Mouse (Mus musculus): ENCODE results near the gene Rybp. TPM values are rescaled to one million over a fixed set of nuclear protein-coding genes. Genes with fewer than 3 reads are reported as not detected.

Gene Rybp
- total RNA-seq, 2 experiments from 2014 or later = 56.7 to 58.7 TPM

GRCm38 (mm10) chr6:100190803-100191559 is 96.3 kb downstream of the Rybp start:
- DNase-seq (ENCODE audit: low spot score in 2 of 2) = no peak

DNA sequence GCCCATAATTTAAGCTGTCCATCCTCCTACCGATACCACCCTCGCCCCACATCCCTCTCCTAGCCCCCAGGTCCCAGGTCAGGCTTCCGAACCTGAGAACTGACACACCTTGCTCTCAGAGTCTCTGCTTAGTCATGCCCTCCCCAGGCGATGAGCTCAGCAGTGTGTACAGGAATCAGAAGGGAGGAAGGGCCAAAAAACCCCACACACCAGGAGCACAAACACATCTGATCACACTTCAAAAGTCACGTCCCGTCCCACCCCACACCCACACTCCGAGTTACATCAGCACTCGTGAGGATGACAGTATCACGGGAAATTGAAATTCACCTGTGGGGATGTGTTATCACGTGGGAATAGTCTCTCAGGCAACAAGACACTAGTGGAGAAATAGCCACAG is 97.0 kb downstream of the Rybp start:
- no peak for DNase-seq (ENCODE audit: low spot score in 2 of 2)

DNA sequence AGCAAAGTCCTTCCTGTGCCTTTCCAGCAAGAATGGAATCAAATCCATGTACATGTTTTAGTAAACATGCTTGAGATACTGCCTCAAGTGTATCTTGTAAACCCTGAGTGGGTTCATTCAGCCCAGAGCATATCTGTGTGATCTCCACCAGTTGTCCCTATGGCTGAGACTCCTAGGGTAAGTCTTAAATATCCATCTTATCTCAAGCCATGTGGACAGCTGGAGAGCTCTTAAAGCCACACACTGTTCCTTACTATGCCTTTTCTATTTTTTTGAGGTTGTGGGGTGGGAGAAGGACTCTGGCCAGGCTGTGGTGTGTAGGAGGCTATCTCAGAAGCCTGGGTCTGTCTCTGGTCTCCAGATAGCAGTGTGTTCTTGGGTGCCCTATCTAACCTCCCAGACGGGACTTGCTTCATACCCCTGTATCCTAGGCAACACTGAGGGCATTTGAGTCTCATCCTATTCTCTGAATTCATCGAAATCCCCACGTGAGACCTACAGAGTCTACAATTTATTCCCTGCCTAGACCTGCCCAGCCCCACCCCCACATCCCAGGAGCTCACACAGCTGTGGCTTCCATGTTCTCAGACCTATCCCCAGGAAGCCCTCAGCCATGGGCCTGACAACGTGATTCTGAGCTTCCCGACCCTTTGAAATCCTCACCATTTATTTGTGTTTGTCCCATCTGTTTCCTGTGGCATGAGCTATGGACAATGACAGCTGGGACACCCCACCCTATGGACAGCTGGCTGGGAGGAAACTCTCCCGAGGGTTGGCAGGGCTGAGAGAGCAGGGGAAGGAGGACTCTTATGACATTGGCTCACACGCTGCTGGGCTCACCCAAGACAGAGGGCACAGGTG is 98.2 kb downstream of the Rybp start:
- no peak for DNase-seq (ENCODE audit: low spot score in 2 of 2)

DNA sequence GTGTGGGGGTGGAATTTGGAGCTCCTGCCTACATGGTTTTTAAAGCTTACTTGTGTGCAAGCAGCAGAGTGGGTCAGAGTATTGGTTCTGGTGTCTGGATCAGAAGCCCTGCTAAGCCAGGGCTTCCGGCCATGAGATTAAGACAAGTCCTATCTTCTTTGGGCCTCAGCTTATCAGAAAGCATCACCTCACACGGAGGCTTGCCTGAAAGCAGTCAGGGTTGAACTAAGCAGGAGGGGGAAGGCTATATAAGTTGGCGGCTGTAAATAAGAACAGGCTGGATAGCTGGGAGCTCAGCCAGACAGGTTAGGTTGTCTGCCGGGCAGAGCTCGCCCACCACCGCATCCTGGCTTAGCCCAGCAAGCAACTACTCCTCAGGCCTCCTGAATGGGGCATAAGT is 99.5 kb downstream of the Rybp start:
- DNase-seq (ENCODE audit: low spot score in 2 of 2) = no peak

- DNase-seq (ENCODE audit: low spot score in 2 of 2) = no peak
Observed at GRCm38 (mm10) chr6:100186789-100187188, 100.5 kb downstream of the Rybp start.

DNA sequence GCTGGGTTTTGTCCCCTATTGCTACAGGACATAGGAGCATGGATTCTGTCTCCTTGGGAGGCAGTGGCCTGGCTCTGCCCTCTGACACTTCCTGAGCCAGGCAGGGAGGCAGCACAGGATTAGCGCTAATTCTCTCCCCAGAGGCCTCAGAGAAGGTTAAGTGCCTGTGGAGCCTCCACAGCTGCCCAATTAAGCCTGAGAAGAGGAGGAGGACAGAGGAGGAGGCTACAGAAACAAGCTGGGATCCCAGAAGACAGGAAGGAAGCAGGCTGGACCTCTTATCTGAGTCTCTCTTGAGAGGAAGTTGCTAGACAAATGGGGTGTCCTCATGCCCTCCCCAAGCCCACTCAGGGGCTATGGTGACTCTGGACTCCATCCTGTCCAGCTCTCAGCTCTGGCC is 101.8 kb downstream of the Rybp start:
- no peak for DNase-seq (ENCODE audit: low spot score in 2 of 2)

DNA sequence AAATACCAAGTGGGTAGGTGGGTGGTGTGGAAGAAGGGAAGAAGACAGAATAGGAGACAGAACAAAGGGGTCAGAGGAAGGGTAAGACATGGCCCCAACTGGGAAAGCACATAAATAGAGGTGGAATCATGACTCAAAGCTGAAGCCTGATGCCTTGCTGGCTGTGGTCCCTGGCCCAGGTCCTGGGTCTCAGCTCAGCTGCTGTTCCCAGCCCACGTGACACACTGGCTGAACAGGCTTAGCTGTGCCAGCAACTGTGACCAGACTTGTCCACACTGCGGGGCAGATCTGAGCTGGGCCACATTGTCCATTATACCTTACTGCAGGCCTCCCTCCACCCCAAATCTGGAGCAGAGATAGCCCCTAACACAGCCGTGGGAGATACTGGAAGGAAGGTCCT is 103.9 kb downstream of the Rybp start:
- no peak for DNase-seq (ENCODE audit: low spot score in 2 of 2)

DNA sequence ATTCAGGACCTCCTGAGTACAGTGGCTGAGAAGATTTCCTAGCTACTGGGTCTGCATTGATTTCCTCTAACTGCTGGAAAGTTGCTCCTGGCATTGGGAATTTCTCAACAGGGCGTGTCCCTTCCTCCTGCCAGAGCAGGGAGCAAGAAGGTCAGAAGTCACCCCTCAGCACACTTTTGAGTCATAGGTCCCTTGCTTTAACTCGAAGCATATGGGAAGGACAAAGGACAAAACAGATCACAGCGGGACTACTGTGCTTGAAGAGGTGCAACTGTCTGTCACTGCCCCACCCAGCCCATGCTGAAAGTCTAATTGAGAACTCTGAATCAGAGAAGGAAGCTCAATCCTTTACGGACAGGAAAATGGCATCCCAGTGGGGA is 106.4 kb downstream of the Rybp start:
- DNase-seq (ENCODE audit: low spot score in 2 of 2) = no peak

DNA sequence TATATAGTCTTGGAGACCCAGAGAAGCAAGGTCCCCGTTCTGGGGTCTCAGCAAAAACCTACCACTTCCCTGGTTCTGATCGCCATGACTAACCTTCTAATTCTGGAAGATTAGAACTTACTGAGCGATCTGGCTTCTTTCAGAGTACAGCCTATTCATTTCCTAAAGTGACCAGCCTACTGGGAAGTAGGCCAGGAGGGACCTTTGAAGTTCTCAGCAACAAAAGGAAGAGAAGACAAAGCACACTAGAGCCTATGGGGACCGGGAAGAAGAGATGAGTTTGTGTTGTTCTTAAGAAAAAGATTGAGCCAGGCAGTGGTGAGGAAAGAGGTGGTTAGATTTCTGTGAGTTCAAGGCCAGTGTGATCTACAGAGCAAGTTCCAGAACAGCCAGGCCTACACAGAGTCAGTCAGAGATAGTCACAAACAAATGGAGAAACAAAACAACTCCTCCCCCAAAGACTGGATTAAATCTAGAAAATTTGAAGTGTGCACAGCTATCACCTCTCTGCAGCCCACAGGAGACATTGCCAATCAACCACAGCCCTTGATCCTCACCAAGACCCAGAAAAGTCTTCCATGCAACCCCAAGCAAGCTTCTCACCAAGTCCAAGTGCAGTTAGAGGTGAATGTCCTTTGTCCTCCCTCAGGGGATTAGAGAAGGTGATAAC is 106.9 kb downstream of the Rybp start:
- DNase-seq (ENCODE audit: low spot score in 2 of 2) = no peak

- DNase-seq (ENCODE audit: low spot score in 2 of 2) = no peak
Observed at GRCm38 (mm10) chr6:100178830-100179229, 108.5 kb downstream of the Rybp start.

All from layer of hippocampus, postnatal 14 days (tissue).